Mouse (Mus musculus) colon, adult 2 months (tissue): Measurements from ENCODE around the gene Cntnap5c. TPM values are rescaled to one million over a fixed set of nuclear protein-coding genes. Genes with fewer than 3 reads are reported as not detected.

Source experiments
- polyA plus RNA-seq: library from polyadenylated mRNA; depleted of rRNA; stranded (reverse); fragments of >200 nt; gene quantifications from 2 replicates; pipeline ENCODE4 v1.2.3, GENCODE M21; 2012; rRNA removed

Cntnap5c gene
- not detected in 2 replicates for polyA plus RNA-seq

DNA sequence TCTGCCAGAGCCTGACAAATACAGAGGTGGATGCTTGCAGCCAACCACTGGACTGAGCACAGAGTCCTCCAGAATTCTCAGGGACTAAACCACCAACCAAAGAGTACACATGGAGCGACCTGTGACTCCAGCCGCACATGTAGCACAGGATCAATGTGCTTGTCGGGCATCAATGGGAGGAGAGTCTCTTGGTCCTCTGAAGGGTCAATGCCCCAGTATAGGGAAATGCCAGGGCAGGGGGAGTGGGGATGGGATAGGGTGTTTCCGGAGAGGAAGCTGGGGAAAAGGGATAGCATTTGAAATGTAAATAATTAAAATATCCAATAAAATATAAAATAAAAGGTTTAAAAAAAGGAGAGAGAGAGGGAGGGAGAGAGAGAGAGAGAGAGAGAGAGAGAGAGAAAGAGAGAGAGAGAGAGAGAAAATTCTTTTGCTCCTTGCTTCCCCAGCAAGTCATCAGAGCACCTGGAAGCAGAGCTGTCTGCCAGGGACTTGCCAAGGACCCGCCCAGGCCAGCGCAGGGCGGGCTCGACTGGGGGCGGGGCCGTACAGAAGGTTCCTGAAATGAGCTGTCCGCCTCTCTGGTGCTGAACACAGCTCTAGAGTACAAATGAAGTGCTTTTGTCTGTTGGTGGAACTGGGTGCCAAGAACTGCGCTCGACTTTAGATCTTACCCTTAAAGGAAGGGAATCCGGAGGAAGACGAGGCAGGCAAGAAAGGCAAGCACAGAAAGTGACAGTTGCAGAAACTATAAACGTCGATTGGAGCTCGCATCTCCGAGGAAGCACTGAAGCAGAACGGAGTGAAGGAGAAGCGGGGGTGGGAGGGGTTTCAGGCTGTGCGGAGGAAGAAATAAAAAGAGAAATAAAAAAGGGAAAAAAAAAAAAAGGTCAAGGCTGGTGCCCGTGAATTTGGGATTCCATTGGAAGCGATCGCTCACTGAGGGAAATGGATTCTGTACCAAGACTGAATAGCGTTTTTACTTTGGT, at the start of gene Cntnap5c:
Gene Cntnap5c, plus strand, starts transcription at position 949 of the 989 bp plus-strand sequence.

DNA sequence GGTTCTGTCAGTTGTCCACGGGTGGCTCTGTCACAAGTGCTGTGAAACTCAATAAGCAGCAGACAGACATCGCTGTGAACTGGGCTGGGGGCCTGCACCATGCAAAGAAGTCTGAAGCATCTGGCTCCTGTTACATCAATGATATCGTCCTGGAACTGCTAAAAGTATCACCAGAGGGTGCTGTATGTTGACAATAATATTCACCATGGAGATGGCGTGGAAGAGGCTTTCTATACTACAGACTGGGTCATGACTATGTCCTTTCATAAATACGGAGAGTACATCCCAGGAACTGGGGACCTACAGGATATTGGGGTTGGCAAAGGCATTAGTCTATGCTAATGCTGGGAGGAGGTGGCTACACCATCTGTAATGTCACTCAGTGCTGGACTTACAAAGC, 27.3 kb upstream of the Cntnap5c start, which contains the start of gene Gm21834:
Gene Gm21834, minus strand, starts transcription at position 101 of the 400 bp plus-strand sequence.

Other genes with a start within 250 kb of the Cntnap5c start
- not detected in 2 replicates for gene Vmn2r120, start 224.1 kb upstream of the Cntnap5c start, polyA plus RNA-seq
- gene Gm21834, start 27.4 kb upstream of the Cntnap5c start, polyA plus RNA-seq, result not detected in 2 replicates